23 mouse cellular contexts compared by ENCODE assay signal in the genomic region with DNA sequence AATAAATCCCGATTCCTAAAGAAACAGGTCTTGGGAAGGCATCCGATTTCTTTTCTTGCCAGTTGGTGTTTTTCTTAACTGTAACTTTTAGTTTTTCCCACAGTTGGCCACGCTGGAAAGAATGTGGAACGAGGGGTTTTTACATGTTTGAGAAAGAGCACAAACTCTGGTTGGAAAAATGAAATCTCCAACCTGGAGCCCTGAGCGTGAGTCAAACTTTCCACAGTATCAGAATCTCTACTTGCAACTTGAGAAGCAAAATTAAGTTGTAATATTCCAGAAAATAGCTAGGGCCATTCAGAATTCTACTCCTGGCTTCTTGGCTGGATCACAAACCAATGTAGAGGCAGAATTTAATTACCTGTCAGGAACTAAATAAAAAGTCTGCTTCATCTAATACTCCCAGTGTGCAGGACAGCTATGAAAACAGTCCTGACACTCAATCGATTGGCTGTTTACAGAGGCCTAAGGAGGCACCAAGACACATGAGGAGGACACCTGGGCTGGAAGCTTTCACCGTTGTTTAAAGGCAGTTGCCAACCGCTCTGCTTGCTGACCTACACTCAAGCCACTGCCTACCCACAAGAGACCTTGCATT.
A peak's percentile ranks its signal among the peaks of the same experiment; 100 is the strongest.
DNase-seq lines count a peak whose midpoint lies in the region; ATAC-seq and TF ChIP-seq lines count a peak whose summit lies in the region.
"Had no signal": no experiment of that assay in that cellular context is flagged by ENCODE, and none has a peak within 500 bp of the region (broad histone marks: within the 10 kb centered on the region; RNA-seq: fewer than 3 reads in every experiment).

No protein-coding gene starts in this region.

- H3K27ac ChIP-seq in kidney, embryonic 16.5 days (ENCODE audit: low read length): peak overlapping the region; percentile 39; the same call in 1 of the 2 replicates
- H3K27ac ChIP-seq in kidney, adult 2 months (ENCODE audit: insufficient read depth, low read depth, low read length): no peak overlapping the region
- H3K27ac ChIP-seq in embryonic facial prominence, embryonic 15.5 days (replicated peaks): peak overlapping the region; percentile 66
- H3K27ac ChIP-seq in limb, embryonic 15.5 days: peak overlapping the region; percentile 88
- H3K27ac ChIP-seq: heart, embryonic 15.5 days; liver, embryonic 13.5 days had no signal

- peaks cover 5% of the 10 kb centered on the region; the same call in 1 of the 2 replicates for H3K27me3 ChIP-seq in kidney, embryonic 16.5 days (ENCODE audit: insufficient read depth, low read length)
- H3K27me3 ChIP-seq in kidney, adult 2 months (replicated peaks; ENCODE audit: control insufficient read depth, insufficient read depth, low read length): no peaks in the 10 kb centered on the region
- H3K27me3 ChIP-seq in embryonic facial prominence, embryonic 15.5 days: peaks cover 19% of the 10 kb centered on the region; the same call in 1 of the 2 replicates
- peaks cover 16% of the 10 kb centered on the region for H3K27me3 ChIP-seq in limb, embryonic 15.5 days
- H3K27me3 ChIP-seq: liver, embryonic 13.5 days had no signal

- H3K9me3 ChIP-seq in kidney, embryonic 16.5 days (ENCODE audit: low read length): peaks cover 4% of the 10 kb centered on the region; the same call in 1 of the 2 replicates
- H3K9me3 ChIP-seq in embryonic facial prominence, embryonic 15.5 days (replicated peaks): no peaks in the 10 kb centered on the region
- H3K9me3 ChIP-seq in limb, embryonic 15.5 days: no peaks in the 10 kb centered on the region
- H3K9me3 ChIP-seq: heart, embryonic 15.5 days; liver, embryonic 13.5 days had no signal

- ATAC-seq in kidney, embryonic 16.5 days (ENCODE audit: low FRiP score, low TSS enrichment): 0 out of 2 replicates have a peak, but pooled peaks have one; percentile 23
- ATAC-seq in embryonic facial prominence, embryonic 15.5 days (ENCODE audit: insufficient number of reproducible peaks, low FRiP score, low TSS enrichment, low read depth): no peak
- peak; percentile 53; the same call in 1 of the 2 replicates for ATAC-seq in limb, embryonic 15.5 days (ENCODE audit: insufficient number of reproducible peaks, low FRiP score, low TSS enrichment, low read depth)
- ATAC-seq: CD4-positive, CD25-positive, alpha-beta regulatory T cell, adult 4 months; forebrain, embryonic 16.5 days; hindbrain, embryonic 16.5 days had no signal

- 39% methylated on average over 8 of the region's 8 CpGs for WGBS in kidney, embryonic 16.5 days
- 50% methylated on average over 8 of the region's 8 CpGs for WGBS in kidney, adult 2 months
- WGBS in embryonic facial prominence, embryonic 15.5 days: 48% methylated on average over 8 of the region's 8 CpGs
- 26% methylated on average over 8 of the region's 8 CpGs for WGBS in limb, embryonic 15.5 days

- H3K4me1 ChIP-seq in kidney, embryonic 16.5 days (ENCODE audit: insufficient read depth, low read length): no peaks in the 10 kb centered on the region; the same call in 1 of the 2 replicates
- H3K4me1 ChIP-seq in kidney, adult 2 months (ENCODE audit: control insufficient read depth, insufficient read depth, low read length): no peaks in the 10 kb centered on the region
- H3K4me1 ChIP-seq in embryonic facial prominence, embryonic 15.5 days: peaks cover 7% of the 10 kb centered on the region
- H3K4me1 ChIP-seq in limb, embryonic 15.5 days: peaks cover 32% of the 10 kb centered on the region
- H3K4me1 ChIP-seq: liver, embryonic 13.5 days; megakaryocyte, embryonic 14.5 days had no signal

- H3K4me2 ChIP-seq in kidney, embryonic 16.5 days (replicated peaks; ENCODE audit: low read depth, low read length): no peak overlapping the region
- H3K4me2 ChIP-seq in embryonic facial prominence, embryonic 15.5 days (replicated peaks): no peak overlapping the region
- no peak overlapping the region for H3K4me2 ChIP-seq in limb, embryonic 15.5 days
- H3K4me2 ChIP-seq: heart, embryonic 15.5 days; liver, embryonic 13.5 days had no signal

- H3K9ac ChIP-seq in kidney, embryonic 16.5 days (replicated peaks; ENCODE audit: low read length): no peak overlapping the region
- no peak overlapping the region for H3K9ac ChIP-seq in embryonic facial prominence, embryonic 15.5 days
- no peak overlapping the region for H3K9ac ChIP-seq in limb, embryonic 15.5 days
- H3K9ac ChIP-seq: heart, embryonic 15.5 days; liver, embryonic 13.5 days had no signal

- DNase-seq in kidney, adult 2 months: no peak
- peak; percentile 23 for DNase-seq in NIH3T3 (ENCODE audit: low read depth)
- no peak for DNase-seq in adrenal gland, adult 8-10 months
- no peak for DNase-seq in gastrocnemius, postnatal 25 days
- DNase-seq: adrenal gland, postnatal 14 days; cerebellum, adult 11 months; cerebellum, adult 9-11 months; embryo, embryonic 11 days; kidney, adult 18-20 months; layer of hippocampus, postnatal 36 days; liver, embryonic 13.5 days; lung, adult 18-20 months; midbrain, embryonic 14.5 days; thymus, adult 2 months; thymus, postnatal 36 days had no signal

- no peak for TF ChIP-seq CTCF in kidney, adult 2 months (conservative IDR thresholded peaks at IDR 0.05; ENCODE audit: insufficient read depth, insufficient read length, low read depth, low read length)

- no peak for TF ChIP-seq POLR2A in kidney, adult 2 months (IDR thresholded peaks at IDR 0.05; ENCODE audit: low read depth, low read length)

- H3K4me3 ChIP-seq in kidney, embryonic 16.5 days (ENCODE audit: low read length): no peak overlapping the region
- H3K4me3 ChIP-seq in kidney, adult 2 months (ENCODE audit: insufficient read depth, low read depth, low read length): no peak overlapping the region
- H3K4me3 ChIP-seq in embryonic facial prominence, embryonic 15.5 days (replicated peaks): no peak overlapping the region
- H3K4me3 ChIP-seq in limb, embryonic 15.5 days: no peak overlapping the region
- H3K4me3 ChIP-seq: heart, embryonic 15.5 days; liver, embryonic 13.5 days; megakaryocyte, embryonic 14.5 days had no signal

- no peaks in the 10 kb centered on the region for H3K36me3 ChIP-seq in kidney, embryonic 16.5 days (ENCODE audit: insufficient read depth, low read length)
- no peaks in the 10 kb centered on the region for H3K36me3 ChIP-seq in kidney, adult 2 months (ENCODE audit: control insufficient read depth, insufficient read depth, low read length)
- no peaks in the 10 kb centered on the region for H3K36me3 ChIP-seq in embryonic facial prominence, embryonic 15.5 days
- no peaks in the 10 kb centered on the region for H3K36me3 ChIP-seq in limb, embryonic 15.5 days
- H3K36me3 ChIP-seq: heart, embryonic 15.5 days; liver, embryonic 13.5 days had no signal
